Mouse (Mus musculus) thymus, adult 18-20 months (tissue): Measurements from ENCODE around the gene Pdzd3.
"Not testable (repeated sequence)": the region's sequence is repeated elsewhere in the genome, so short reads cannot be mapped to it uniquely, and the experiment has no call there.

Experiments used
- DNase-seq, 2 experiments: peaks; one replicate each; pipeline ENCODE4 v3.0.0; 2022; ENCODE audit warnings: mixed read lengths in 2 of 2

Gene Pdzd3

DNA sequence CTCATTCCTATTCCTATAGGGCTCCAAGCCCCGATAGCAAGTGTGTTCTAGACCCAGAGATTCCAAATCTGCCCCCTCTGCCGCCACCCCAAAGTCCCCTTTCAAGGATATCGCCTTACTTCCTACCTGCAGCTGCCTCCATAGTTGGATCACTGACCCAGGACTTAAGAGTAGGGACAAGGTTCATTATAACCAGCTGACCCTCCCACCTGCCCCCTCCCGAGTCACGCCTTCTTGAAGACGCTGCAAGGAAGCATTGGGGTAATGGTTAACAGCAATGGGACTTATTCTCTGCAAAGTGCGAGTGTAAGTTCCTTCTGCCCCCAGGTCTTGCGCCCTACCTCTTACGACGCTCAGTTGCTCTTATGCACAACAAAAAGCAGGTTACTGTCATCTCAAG is at the start of gene Pdzd3:
TSS of gene Pdzd3 (minus strand) at position 158 of the 400 bp plus-strand sequence.
- DNase-seq: no peak

- not testable (repeated sequence) for DNase-seq
Observed at GRCm38 (mm10) chr9:44300001-44300400, 48.7 kb upstream of the Pdzd3 start.

- peak; percentile 38 to 45 for DNase-seq
Observed at GRCm38 (mm10) chr9:44292490-44292889, 41.2 kb upstream of the Pdzd3 start.

GRCm38 (mm10) chr9:44288959-44289291 is 37.7 kb upstream of the Pdzd3 start:
- DNase-seq: no peak

DNA sequence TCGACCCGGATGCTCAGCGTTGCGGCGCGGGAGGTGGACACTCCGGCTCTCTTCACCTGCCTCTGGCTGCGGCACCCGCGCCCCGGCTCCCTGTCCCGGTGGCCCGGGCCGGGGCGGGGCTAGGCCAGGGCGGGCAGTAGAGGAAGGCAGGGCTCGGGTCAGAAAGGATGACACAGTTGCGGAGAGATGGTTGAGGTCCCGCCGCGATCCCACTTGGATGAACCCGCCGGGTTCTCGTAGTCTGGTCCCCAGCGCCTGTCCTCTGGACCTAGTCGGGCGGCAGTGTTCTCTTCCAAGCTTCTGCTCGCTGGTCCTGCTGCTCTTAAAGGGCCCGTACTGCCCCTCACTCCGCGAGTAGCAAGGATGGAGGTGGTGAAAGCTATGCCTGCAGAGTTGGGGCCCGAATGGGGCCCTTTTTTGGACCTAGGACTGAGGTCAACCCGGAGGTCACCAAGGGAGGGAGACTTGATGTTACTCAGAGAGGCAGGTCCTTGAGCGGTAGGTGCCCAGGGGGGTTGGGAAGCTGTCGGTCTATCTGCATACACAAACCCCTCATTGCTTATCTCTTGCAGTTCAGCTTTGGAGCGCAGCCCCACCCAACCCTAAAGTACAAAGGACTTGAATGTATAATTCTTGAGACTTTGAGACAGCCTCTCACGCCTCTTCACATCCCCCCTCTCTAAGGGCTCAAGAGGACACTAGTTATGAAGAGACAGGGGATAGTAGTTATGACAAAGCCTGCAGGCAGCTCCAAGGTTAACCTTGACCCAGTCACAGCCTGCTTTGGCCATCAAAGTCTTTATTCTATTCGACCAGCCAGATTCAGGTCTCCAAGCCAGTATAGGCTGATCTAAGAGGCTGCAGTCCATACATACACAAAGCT is 37.0 kb upstream of the Pdzd3 start, which contains the start of gene Abcg4:
TSS of gene Abcg4 (minus strand) at position 540 of the 883 bp plus-strand sequence.
- DNase-seq: no peak

DNA sequence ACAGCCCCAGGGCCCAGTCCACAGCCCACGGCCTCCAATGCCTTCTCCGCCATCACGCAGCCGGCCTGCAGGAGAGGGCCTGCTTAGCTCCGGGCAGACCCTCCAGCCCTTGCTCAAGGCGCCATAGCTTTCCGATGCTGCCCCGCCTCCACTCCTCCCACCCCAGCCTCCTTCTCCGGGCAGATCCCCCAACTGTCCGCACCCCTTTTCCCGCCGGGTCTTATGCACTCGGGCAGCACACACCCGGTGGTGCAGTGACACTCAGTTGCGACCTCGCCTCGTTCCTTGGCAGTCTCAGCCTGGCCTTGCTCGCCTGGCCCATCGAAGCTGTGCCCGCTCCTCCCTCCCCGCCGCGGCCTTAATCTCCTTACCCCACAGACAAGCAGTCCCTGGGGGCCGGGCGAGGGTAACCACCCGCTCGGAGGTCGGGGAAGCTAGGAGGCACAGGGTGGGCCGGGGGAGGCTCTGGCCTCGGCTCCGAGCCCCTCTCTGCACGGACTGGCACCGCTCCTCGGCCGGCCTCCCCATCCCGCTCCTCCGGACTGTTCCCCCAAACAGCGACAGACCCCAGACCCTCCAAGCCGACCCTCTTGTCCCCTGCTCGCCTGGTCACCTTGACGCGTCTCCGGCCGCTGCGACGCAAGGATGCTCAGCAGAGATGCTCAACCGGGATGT is 36.3 kb upstream of the Pdzd3 start:
- no peak for DNase-seq

- DNase-seq: no peak
Observed at GRCm38 (mm10) chr9:44287003-44287400, 35.7 kb upstream of the Pdzd3 start.

DNA sequence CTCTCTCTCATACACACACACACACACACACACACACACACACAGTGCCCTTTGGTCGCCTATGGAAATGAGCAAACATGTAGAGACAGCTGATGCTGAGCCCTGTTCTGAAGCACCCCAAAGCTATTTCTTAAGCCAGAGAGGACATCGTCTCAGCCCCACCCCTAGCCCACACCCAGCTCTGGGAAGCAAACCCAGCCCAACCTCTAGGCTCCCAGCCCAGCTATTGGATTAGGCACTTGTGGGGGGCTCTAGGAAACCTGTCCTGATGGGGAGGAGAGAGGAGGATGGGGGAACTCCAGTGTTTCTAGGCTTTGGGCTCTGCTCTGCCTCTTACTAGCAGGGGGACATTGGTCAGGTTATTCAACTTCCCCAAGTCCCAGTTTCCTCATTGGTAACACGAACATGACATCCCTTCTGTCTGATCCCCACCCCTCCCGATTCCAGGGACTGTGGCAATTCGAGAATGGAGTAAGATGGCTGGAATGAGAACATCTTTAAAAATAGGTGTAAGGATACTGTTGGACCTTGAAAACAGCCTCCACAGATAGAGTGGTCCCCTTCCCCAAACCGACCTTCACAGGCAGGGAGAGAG is 35.1 kb upstream of the Pdzd3 start:
- DNase-seq: no peak

- DNase-seq: no peak
Observed at GRCm38 (mm10) chr9:44283183-44283582, 31.9 kb upstream of the Pdzd3 start.

DNA sequence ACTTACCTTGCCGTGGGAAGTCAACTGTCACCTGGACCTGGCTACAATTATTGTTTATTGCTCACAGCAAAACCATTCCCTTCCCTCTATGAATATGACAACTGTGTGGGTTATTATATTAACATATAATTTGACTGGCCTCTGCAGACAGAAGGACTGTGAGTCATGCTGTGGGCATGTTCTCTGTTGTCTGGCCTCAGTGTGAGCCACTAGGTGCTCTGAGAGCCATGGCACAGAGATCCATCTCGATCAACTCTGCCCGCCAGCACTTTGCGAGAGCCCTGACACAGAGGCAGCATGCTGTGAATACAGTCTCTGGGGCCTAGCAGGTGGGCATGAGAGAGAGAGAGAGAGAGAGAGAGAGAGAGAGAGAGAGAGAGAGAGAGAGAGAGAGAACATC is 18.7 kb upstream of the Pdzd3 start:
- no peak for DNase-seq

GRCm38 (mm10) chr9:44269077-44269476 is 17.8 kb upstream of the Pdzd3 start:
- DNase-seq: peak in 1 of 2 experiments; percentile 32

DNA sequence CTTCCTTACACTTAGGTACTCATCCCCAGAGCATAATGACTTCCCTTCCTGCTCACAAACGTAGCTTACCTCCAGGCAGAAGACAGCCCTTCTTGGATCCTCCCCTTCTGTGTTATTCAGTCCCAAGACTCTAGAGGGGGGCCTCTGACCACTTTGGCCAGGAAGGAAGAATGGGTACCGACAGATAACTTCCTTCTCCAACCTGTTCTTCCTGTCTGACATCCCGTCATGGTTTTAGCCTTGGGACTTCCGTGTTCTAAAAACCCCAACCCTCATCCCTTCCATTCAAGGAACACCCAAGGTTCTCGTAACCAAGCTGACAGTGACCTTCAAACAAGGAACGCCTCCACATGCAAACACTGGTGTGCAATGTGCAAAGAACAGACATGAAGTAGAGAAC is 17.2 kb upstream of the Pdzd3 start, which contains the start of gene Nlrx1:
TSS of gene Nlrx1 (minus strand) at position 168 of the 400 bp plus-strand sequence.
- DNase-seq: no peak

- DNase-seq: peak; percentile 75 to 77
Observed at GRCm38 (mm10) chr9:44268027-44268360, 16.7 kb upstream of the Pdzd3 start.

- no peak for DNase-seq
Observed at GRCm38 (mm10) chr9:44267319-44268026, 16.2 kb upstream of the Pdzd3 start.

DNA sequence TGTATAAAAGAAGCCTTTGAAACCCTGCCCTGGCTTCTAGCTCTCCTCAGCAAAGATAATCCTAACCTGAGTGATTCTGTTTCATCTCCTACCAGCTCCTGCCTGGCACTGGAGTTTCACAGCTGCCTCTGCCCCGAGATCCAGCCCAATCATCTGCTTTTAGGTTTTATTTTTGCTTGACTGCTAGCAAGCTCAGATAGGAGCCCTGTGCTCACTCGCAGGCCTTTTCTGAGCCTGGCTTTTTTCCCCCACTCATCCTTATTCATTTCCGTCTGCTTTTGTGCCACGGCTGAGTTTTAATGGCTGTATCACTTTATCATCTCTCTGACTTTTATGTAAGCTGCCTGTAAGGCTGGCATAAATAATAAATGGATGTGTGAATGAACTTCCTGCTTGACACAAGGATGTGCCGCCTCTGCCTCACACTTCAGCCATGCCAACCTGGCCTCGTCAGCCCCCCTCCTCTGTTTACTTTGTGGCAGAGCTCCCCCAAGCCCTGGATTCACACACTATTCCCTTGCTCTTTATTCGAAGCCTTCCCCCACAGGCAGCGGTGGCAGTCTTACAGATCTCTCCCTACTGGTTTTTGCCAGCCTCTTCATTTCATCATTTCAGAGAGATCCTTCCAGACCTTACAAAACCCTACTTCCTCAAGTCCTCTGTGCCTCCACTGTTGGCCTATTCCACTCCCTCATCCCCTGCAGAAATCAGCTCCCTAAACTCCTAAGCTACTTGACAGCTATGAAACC is 15.4 kb upstream of the Pdzd3 start:
- DNase-seq: no peak

GRCm38 (mm10) chr9:44261388-44261787 is 10.1 kb upstream of the Pdzd3 start:
- no peak for DNase-seq

GRCm38 (mm10) chr9:44259014-44259413 is 7.7 kb upstream of the Pdzd3 start:
- DNase-seq: no peak

- DNase-seq: no peak
Observed at GRCm38 (mm10) chr9:44256213-44256612, 4.9 kb upstream of the Pdzd3 start.

DNA sequence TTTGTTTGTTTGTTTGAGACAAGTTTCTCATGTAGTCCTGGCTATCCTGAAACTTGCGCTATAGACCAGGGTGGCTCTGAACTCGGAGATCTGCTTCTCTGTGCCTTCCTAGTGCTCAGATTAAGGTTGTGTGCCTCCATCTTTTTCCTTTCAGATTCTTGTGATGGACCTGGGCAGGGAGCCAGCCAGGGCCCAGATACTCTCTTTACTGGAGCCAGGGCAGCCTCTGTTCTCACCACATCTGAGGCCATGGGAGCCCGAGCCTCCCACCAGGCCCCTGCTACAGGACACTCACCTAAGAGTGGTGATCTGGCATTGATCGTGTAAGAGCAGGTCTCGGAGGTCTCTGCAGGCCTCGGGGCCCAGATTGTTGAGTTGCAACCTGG is 3.9 kb upstream of the Pdzd3 start:
- no peak for DNase-seq

DNA sequence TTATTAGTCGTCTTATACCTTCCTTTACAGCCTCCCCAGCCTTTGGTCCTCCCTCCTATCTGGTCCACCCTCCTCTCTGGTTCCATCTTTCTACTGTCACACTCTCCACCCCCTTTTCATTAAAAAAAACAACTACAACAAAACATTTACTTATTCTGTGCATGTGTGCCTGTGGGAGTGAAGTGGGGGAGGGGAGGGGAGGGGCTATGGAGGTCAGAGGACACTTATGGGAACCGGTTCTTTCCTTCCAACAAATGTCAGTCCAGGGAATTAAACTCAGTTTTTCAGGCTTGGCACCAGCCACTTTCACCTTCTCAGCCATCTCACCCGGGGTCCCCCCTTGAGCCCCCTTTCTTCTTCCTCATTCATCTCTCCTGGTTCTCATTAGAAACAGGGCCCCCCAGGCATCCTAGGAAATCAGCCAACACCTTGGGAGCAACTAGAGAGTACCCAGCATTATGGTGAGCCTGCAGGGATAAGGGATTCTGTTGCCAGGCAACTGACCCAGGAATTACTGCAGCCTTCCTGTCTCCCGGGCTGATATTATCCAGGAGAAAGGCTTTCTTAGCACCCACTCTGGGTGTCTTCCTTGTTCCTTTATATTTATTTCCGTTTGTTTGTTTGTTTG is 3.4 kb upstream of the Pdzd3 start:
- DNase-seq: no peak

DNA sequence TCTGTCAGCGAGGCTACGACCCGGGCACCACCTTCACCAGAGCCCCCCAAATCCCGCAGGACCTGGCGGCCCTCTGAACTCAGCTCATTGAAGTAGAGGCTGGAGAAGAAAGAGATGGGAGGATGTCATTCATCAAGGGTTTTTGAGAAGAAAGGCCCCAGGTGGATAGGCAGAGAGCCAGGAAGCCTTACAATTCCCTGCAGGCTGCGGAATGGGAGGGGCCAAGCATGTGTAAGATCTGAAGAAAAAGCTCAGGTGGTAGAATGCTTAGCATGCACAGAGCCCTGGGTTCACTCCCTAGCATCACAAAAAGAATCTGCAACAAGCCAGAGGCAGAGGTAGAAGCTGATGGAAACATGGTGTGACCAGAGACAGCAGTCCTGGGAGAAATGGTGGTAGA is 2.2 kb upstream of the Pdzd3 start:
- DNase-seq: peak in 1 of 2 experiments; percentile 69

- DNase-seq: no peak
Observed at GRCm38 (mm10) chr9:44250445-44250844, 826 bp downstream of the Pdzd3 start.
